Mouse (Mus musculus) lung, postnatal 4 days (tissue): ENCODE measurements around the gene Ppm1h.

Experiments used
- DNase-seq, 2 experiments: peaks; one replicate each; pipeline ENCODE4 v3.0.0; 2021

The Ppm1h gene

GRCm38 (mm10) chr10:122678541-122679436 is at the start of gene Ppm1h:
TSS of gene Ppm1h (plus strand) at chr10:122678762.
- DNase-seq = peak; percentile 79 to 86

DNA sequence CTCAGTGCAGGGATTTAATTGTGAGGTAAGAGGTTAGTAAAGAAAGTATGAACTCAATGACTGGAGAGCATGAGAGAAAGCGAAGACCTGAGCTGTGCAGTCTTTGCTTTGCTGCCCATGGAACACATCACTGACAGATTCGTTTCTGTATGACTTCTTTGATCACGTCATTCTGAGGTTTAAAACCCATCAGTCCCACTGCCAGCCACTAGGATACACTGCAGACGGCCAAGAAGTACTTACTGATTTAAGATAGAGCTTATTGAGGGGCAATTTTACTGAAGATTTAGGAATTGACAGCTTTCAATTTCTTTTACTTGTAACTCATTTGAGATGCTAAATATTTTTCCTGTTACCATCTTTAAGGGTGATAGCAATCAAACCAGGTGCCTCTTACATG is 49.6 kb upstream of the Ppm1h start:
- no peak for DNase-seq

GRCm38 (mm10) chr10:122639879-122640278 is 38.7 kb upstream of the Ppm1h start:
- no peak for DNase-seq

- DNase-seq = no peak
These were observed 37.2 kb upstream of the Ppm1h start for GRCm38 (mm10) chr10:122641263-122641795.

- DNase-seq = no peak
These were observed 36.4 kb upstream of the Ppm1h start for GRCm38 (mm10) chr10:122642125-122642524.

- DNase-seq = no peak
These were observed 26.6 kb upstream of the Ppm1h start for GRCm38 (mm10) chr10:122651932-122652331.

- DNase-seq = no peak
These were observed 26.0 kb upstream of the Ppm1h start for GRCm38 (mm10) chr10:122652578-122652977.

- no peak for DNase-seq
These were observed 12.9 kb upstream of the Ppm1h start for GRCm38 (mm10) chr10:122665652-122666051.

GRCm38 (mm10) chr10:122671253-122671652 is 7.3 kb upstream of the Ppm1h start:
- no peak for DNase-seq

GRCm38 (mm10) chr10:122672044-122672443 is 6.5 kb upstream of the Ppm1h start:
- no peak for DNase-seq

- DNase-seq = peak in 1 of 2 experiments; percentile 21
These were observed 979 bp downstream of the Ppm1h start for GRCm38 (mm10) chr10:122679437-122680045.

DNA sequence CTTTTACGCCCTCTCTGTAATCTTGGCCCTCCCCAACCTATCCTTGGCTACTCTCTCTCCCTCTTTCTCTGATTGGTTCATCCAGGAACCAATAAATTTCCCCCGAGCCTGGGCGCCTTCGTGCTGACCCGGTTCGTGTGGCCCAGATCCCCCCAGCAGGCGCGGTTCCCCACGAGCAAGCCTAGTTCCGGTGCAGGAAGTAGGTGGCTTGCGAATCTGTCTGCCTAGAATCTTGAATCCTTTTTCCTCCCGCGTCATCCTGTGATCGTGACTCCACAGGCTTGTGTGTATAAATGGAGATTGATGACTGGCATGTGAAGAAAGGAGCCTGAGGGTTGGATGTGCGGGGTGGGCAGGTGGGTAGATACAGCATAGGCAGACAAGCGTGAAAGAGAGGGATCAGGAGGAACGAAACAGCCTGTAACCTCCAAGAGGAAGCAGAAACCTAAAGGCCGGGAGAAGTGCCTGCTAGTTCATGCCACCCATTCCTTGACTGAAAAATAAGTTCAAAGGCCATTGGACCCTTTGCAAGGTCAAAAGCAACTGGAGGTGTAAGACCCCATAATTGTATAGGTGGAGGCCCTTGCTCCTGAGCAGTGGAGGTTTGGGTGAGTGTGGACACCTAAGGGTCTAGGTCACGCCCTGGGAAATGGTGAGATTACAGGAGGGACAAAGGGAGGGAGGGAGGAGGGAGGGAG is 2.0 kb downstream of the Ppm1h start:
- peak in 1 of 2 experiments; percentile 12 for DNase-seq

GRCm38 (mm10) chr10:122681085-122681408 is 2.5 kb downstream of the Ppm1h start:
- DNase-seq = no peak

DNA sequence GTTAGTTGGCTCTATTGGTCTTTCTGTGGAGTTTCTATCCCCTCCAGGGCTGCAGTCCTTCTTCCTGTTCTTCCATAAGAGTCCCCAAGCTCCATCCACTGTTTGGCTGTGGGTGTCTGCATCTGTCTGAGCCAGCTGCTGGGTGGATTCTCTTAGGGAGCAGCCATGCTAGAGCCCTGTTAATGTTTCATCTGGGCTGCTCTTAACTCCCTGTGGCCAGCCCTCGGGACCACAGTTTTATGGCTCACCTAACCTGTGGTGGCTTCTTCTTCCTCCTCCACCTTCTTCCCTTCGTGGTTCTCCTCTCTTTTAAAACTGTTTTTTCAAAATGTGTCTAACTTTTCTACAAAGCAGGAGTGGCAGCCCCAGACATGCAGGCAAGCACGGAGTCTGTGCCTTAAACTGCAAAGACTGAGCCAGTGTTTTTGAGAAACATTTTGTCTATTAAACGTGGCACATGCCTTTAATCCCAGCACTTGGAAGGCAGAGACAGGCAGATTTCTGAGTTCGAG is 5.3 kb downstream of the Ppm1h start:
- DNase-seq = no peak

GRCm38 (mm10) chr10:122685297-122685696 is 6.7 kb downstream of the Ppm1h start:
- no peak for DNase-seq

GRCm38 (mm10) chr10:122685836-122686531 is 7.4 kb downstream of the Ppm1h start:
- DNase-seq = no peak

DNA sequence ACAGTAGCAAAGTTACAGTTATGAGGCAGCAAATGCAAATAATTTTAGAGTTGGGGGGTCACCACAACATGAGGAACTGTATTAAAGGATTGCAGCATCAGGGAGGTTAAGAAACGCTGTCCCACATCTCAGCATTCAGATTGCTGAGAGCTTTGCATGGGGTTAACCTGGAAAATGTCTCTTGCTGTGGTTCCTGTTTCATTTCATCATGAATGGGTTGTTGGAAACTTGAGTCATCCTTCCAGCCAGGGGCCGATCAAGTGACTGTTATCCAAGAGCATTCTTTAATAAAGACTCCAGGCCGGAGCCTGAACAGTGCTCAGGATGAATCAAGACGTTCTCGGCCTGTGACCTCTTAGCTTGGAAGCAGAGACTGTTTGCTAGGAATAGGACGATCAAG is 12.1 kb downstream of the Ppm1h start:
- DNase-seq = no peak

- no peak for DNase-seq
These were observed 14.7 kb downstream of the Ppm1h start for GRCm38 (mm10) chr10:122693158-122693777.

DNA sequence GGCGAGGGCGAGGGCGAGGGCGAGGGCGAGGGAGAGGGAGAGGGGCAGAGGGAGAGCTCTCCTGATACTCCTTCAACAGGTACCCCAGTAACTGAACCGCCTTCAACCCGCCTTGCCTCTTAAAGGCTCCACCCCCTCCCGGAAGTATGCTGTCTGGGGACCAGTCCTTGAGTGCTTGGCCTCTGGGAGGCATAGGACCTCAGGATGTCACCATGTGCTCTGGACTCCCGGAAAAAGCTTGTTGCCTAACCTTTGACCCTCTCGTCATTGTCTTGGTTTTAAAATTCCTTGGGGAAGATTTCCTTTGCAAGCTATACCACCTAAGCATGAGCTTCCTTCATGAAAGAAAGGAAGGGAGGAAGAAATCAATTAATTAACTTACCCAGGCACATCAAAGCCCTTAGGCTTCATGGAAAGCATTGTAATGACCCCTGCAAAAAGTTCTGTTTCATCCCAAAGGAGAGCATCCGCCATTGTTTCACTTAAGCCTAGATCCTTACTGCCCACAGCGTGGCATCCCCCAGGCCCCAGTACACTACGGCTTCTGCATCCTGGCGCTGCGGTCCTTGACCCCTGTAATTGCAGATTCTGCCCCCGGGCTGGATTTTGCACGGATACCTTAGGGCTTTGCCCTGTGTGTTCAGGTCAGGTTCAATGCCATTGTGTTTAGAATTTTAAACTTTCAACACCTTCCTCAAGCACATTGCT is 15.5 kb downstream of the Ppm1h start:
- no peak for DNase-seq

DNA sequence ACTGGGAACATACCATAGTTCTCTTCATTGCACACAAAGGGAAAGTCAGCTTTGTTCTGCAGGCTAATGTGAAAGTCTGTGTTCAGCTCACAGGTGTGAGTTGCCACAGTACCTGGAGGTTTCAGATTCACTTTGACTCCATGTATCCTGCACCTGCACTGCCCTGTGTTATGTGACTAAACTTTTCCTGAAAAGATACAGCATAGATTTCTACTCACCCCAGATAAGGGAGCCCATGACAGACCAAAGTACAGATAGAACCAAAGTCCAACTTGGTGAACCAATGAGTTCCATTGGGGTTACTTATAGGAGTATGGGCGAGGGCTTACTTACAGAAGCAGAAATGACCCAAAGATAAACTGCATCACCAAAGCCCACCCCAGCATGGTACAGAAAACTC is 17.8 kb downstream of the Ppm1h start:
- no peak for DNase-seq

DNA sequence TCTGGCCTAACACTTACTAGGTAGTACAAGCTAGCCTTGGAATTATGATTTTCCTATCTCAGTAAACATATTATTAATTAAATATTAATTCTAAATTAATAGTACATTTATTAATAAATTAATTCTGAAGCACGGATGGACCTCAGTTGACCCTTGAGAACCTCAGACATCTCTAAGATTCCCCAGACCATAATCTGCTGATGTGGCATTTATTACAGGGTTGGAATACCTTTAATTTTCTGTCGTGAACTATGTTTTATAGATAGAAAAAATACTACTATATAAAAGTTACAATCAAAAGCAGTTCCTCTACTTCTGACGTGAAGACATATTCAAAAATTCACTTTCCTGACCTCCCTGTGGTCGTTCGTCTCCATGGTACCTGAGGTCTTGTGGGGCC is 19.8 kb downstream of the Ppm1h start:
- no peak for DNase-seq

DNA sequence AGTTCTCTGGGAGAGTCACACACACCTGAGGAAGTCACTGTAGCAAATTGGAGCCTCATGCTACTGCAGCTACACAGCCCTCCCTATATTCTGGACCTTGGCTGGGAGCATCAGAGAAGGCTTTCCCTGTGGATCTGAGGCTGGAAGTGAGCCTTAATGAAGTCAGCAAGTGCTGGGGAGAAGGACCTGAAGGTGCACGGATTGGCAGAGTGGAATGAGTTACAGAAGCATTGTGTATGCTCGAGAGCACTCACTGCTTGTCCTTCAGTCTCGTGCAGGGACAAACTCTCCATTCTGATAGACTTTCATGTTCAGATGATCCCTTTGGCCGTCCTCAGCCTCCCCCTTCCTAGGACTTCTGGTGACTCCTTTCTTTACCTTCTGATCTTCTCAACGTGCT is 26.3 kb downstream of the Ppm1h start:
- DNase-seq = no peak
